Mouse (Mus musculus) forebrain, embryonic 14.5 days (tissue): ENCODE measurements around the gene Sertad2. TPM values are rescaled to one million over a fixed set of nuclear protein-coding genes. Genes with fewer than 3 reads are reported as not detected.

Source experiments
- ATAC-seq: fragments of 200-750 bp; cut with Nextera tagmentation; 2 replicates; pipeline ENCODE4 v1.8.0; 2017; ENCODE audit warnings: mild to moderate bottlenecking, moderate library complexity
- DNase-seq: peaks from one replicate; pipeline ENCODE4 v3.0.0-alpha.2; 2015; ENCODE audit warnings: low spot score
- H3K27ac ChIP-seq: fragments of 300-500 bp; sonication (generic); 2 replicates; pipeline ENCODE4 v1.5.1; 2014; ENCODE audit warnings: low read depth, mild to moderate bottlenecking, control low read depth, low read length, moderate library complexity
- H3K27me3 ChIP-seq: fragments of 300-500 bp; sonication (generic); replicated peaks from 2 replicates; pipeline ENCODE4 v1.6.1; 2014; ENCODE audit warnings: low read length, control low read depth, mixed read lengths; ENCODE audit not compliant: control insufficient read depth, insufficient read depth
- H3K36me3 ChIP-seq: fragments of 300-500 bp; sonication (generic); 2 replicates; pipeline ENCODE4 v1.6.1; 2014; ENCODE audit warnings: low read length, control low read depth; ENCODE audit not compliant: control insufficient read depth, insufficient read depth
- H3K4me1 ChIP-seq: fragments of 300-500 bp; sonication (generic); 2 replicates; pipeline ENCODE4 v1.6.1; 2014; ENCODE audit warnings: antibody characterized with exemption, low read length, control low read depth; ENCODE audit not compliant: control insufficient read depth, insufficient read depth
- H3K4me2 ChIP-seq: fragments of 300-500 bp; sonication (generic); 2 replicates; pipeline ENCODE4 v1.6.1; 2014; ENCODE audit warnings: mild to moderate bottlenecking, control low read depth, low read length
- H3K4me3 ChIP-seq: fragments of 300-500 bp; sonication (generic); 2 replicates; pipeline ENCODE4 v1.5.1; 2014; ENCODE audit warnings: low read depth, low read length, control low read depth
- H3K9ac ChIP-seq: fragments of 300-500 bp; sonication (generic); 2 replicates; pipeline ENCODE4 v1.6.1; 2014; ENCODE audit warnings: mild to moderate bottlenecking, low read length, control low read depth, moderate library complexity
- H3K9me3 ChIP-seq: fragments of 300-500 bp; sonication (generic); replicated peaks from 2 replicates; pipeline ENCODE4 v1.6.1; 2016; ENCODE audit warnings: low read length, control low read depth, mixed read lengths; ENCODE audit not compliant: control insufficient read depth
- WGBS: fragments of 180-500 bp; shearing (Covaris S2); extraction: QIAGEN DNeasy Blood & Tissue Kit; methylation state at CpG from one replicate; pipeline ENCODE4 v1.1.7; 2014; 5-methylcytosine and 5-hydroxymethylcytosine counted together
- polyA plus RNA-seq: library from polyadenylated mRNA; unstranded; fragments of >200 nt; fragmentation: Nextera tagmentation; extraction: Ambion mirVana; gene quantifications from 2 replicates; pipeline ENCODE4 v1.2.1, GENCODE M21; 2014

Sertad2 gene
- polyA plus RNA-seq, 1 experiment from 2014 or later = 23.2 TPM

DNA sequence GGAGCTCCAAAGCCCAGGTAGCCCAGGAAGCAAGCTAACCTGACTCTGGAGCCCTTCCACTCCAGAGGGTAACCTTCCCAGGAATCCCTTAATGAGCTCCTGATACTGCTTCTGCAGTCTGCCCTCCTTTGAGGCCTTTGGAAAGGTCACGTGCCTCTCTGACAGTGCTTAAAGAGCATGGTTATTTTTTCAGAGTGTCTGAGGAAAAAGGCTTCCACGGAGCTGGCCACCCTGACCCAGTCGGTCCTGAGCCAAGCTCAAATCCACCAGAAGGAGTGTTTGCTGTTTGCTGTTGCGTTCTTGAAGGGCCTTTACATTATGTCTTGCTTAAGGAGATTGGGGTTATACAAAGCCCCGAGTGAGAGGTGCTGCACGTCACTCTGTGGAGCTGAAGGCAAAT lies 101.8 kb downstream of the Sertad2 start:
- Histone ChIP-seq H3K4me3 (no peak overlapping the region), H3K36me3 (peaks cover 10% of the 10 kb centered on the region; the same call in 1 of the 2 replicates), H3K27me3 (no peaks in the 10 kb centered on the region), H3K9me3 (no peaks in the 10 kb centered on the region), H3K4me2 (no peak overlapping the region), H3K27ac (no peak overlapping the region), H3K9ac (0 out of 2 replicates have a peak overlapping the region, but pooled peaks have one; percentile 9), H3K4me1 (peaks cover 40% of the 10 kb centered on the region)
- DNase-seq (no peak), ATAC-seq (no peak)
- WGBS = 32% methylated on average over 6 of the region's 6 CpGs

DNA sequence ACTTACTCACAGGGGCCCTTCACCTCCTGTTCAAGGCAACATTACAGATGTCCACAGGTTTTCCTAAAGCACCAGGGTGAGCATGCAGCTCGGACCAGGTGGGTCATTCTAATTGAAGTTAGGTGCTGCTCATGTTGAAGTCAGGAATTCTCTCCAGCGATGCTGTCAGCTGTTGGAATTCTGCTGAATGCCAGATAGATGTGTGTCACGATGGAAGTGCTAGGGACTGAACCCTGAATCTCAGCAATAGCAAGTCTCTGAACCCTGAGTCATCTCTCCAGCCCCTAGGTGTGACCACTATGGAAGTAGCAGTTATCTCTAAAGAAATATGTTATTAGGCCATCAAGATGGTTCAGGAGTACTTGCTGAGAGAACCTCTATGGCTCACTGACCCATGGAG lies 102.5 kb downstream of the Sertad2 start:
- Histone ChIP-seq H3K27me3 (no peaks in the 10 kb centered on the region), H3K27ac (no peak overlapping the region), H3K36me3 (peaks cover 10% of the 10 kb centered on the region; the same call in 1 of the 2 replicates), H3K4me1 (peaks cover 40% of the 10 kb centered on the region), H3K4me3 (no peak overlapping the region), H3K4me2 (no peak overlapping the region), H3K9ac (no peak overlapping the region), H3K9me3 (no peaks in the 10 kb centered on the region)
- ATAC-seq = no peak
- no peak for DNase-seq
- 75% methylated on average over 3 of the region's 3 CpGs for WGBS

DNA sequence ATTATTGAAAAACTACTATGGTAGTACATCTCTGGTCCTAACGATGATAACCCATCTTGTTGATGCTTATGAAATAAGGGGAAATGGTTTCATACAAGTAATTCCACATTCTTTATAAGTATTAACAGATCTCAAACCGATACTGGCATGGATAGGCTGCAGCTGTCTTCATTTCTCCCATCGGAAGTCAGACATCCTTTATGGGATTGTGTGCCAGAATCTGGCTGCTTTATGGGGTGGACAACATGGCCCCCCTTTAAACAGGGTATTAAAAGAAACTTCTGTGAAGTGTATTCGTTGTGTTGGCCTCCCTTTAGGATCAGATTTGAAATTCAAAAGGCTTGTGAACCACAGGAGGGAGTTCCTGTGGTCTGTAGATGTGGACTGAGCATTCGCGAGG lies 103.1 kb downstream of the Sertad2 start:
- WGBS = 39% methylated on average over 6 of the region's 6 CpGs
- Histone ChIP-seq H3K4me2 (no peak overlapping the region), H3K9me3 (no peaks in the 10 kb centered on the region), H3K4me1 (peaks cover 43% of the 10 kb centered on the region), H3K4me3 (no peak overlapping the region), H3K27ac (no peak overlapping the region), H3K9ac (no peak overlapping the region), H3K27me3 (no peaks in the 10 kb centered on the region), H3K36me3 (peaks cover 10% of the 10 kb centered on the region; the same call in 1 of the 2 replicates)
- DNase-seq (no peak), ATAC-seq (no peak)

DNA sequence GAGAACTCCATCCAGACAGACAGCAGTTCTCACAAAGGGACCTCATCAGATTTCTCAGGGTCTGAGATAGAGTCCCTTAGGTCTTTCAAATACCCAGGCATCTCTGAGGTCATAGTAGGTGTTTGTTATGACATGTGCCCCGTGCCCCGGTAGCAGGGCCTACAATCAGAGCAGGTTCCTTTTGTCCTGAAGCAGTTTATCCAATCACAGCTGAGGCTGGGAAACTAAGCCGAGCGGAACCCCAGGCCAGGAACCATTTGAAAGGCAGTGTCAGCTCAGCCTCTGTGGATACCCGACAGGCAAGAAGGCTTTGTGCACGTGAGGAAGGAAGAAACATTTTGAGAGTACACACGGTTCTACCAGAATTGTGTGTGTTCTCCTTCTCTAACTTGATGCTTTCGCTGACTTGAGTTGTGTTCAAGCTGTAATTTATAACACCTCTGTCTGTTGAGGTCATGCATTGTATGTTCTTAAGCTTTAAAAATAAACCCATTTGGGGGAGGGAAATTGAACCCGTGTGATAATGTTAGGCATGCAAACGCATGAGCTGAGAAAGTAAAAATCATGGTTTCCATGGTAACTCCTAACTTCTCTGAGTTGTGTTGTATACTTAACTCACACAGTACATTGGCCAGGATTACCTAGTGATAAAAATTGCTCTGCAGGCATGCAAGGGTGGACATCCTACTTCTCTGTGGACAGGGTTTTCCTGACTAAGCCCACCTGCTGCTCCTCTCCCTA lies 104.1 kb downstream of the Sertad2 start:
- peak; percentile 45 for DNase-seq
- peaks cover 48% of the 10 kb centered on the region for H3K4me1 ChIP-seq
- H3K9me3 ChIP-seq = no peaks in the 10 kb centered on the region
- H3K27me3 ChIP-seq = no peaks in the 10 kb centered on the region
- 0 out of 2 replicates have a peak overlapping the region, but pooled peaks have one; percentile 4 for H3K9ac ChIP-seq
- no peak for ATAC-seq
- peaks cover 10% of the 10 kb centered on the region; the same call in 1 of the 2 replicates for H3K36me3 ChIP-seq
- no peak overlapping the region for H3K4me2 ChIP-seq
- no peak overlapping the region for H3K4me3 ChIP-seq
- peak overlapping the region; percentile 23; the same call in 1 of the 2 replicates for H3K27ac ChIP-seq
- WGBS = 20% methylated on average over 10 of the region's 10 CpGs

DNA sequence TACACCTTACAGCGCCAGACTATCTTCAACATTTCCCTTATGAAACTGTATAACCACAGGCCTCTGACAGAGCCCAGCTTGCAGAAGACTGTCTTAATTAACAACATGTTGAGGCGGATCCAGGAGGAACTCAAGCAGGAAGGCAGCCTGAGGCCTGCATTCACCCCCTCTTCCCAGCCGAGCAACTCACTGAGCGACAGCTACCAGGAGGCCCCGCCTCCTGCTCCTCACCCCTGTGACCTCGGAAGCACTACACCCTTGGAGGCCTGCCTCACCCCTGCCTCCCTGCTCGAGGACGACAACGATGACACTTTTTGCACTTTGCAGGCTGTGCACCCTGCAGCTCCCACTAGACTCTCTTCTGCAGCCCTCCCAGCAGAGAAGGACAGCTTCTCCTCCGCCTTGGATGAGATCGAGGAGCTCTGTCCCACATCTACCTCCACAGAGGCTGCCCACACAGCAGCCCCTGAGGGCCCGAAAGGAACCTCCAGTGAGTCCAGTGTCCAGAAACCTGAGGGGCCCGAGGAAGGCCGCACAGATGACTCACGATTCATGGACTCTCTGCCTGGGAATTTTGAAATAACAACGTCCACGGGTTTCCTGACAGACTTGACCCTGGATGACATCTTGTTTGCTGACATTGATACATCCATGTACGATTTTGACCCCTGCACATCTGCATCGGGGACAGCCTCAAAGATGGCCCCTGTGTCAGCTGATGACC lies 105.0 kb downstream of the Sertad2 start:
- H3K36me3 ChIP-seq = peaks cover 10% of the 10 kb centered on the region; the same call in 1 of the 2 replicates
- H3K9ac ChIP-seq = no peak overlapping the region
- H3K27me3 ChIP-seq = no peaks in the 10 kb centered on the region
- no peak overlapping the region for H3K4me3 ChIP-seq
- no peaks in the 10 kb centered on the region for H3K9me3 ChIP-seq
- H3K27ac ChIP-seq = no peak overlapping the region
- H3K4me1 ChIP-seq = peaks cover 48% of the 10 kb centered on the region
- no peak overlapping the region for H3K4me2 ChIP-seq
- 66% methylated on average over 19 of the region's 19 CpGs for WGBS
- no peak for DNase-seq
- no peak for ATAC-seq

DNA sequence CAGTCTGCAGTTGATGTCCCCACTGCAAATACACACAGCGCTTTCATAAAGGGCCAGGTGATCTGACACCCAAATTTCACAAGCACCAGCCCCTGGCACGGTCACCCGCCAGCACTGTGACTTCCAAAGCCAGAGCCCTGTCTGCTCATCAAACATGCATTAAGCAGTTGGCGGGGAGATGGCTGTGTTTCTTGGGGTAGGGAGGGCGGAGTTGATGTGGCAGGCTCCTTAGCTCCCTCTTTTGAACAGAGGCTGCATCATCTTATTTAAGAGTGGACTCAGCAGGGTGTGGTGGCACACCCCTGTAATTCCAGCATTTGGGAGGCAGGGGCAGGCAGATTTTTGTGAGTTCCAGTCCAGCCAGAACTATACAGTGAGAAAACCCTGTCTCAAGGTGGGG lies 106.4 kb downstream of the Sertad2 start:
- Histone ChIP-seq H3K9ac (no peak overlapping the region), H3K4me3 (no peak overlapping the region), H3K27me3 (no peaks in the 10 kb centered on the region), H3K36me3 (peaks cover 10% of the 10 kb centered on the region; the same call in 1 of the 2 replicates), H3K4me2 (no peak overlapping the region), H3K27ac (peak overlapping the region; percentile 56), H3K4me1 (peaks cover 49% of the 10 kb centered on the region), H3K9me3 (no peaks in the 10 kb centered on the region)
- 22% methylated on average over 5 of the region's 5 CpGs for WGBS
- DNase-seq (peak; percentile 74), ATAC-seq (peak; percentile 53)

DNA sequence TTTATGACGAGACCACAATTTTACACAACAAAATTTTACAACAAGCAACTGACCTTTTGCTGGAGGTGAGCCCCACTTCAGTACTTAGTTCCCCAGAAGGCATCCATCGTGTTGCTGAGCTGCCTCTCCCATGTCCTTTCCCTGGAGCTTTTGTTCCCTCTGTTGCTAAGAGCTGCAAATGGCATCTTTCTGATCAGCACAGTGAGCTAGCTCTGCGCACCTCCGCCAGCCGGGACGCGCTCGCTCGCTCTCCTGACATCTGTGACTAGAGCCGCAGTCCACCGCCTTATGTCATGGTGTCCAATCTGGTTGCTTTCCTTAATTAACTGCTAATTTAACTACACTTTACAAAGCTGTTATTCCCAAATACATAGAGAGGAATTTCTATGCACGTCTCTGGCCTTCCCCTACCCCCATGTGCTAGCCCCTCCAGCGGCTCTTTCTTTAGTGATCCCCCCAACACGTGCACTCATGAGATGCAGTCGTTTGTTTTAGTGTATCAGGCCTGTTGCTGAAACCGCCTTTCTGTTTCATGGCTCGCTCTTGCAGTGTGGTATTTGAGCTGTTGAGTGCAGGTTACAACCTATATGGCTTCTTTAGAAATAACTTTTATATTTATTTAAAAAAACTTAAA lies 107.1 kb downstream of the Sertad2 start:
- peaks cover 51% of the 10 kb centered on the region for H3K4me1 ChIP-seq
- H3K4me2 ChIP-seq = peak overlapping the region; percentile 8
- H3K4me3 ChIP-seq = no peak overlapping the region
- H3K9me3 ChIP-seq = no peaks in the 10 kb centered on the region
- peak overlapping the region; percentile 62; the same call in 1 of the 2 replicates for H3K27ac ChIP-seq
- peak; percentile 83 for ATAC-seq
- DNase-seq = peak; percentile 89
- WGBS = 7% methylated on average over 17 of the region's 17 CpGs
- peaks cover 10% of the 10 kb centered on the region; the same call in 1 of the 2 replicates for H3K36me3 ChIP-seq
- H3K27me3 ChIP-seq = no peaks in the 10 kb centered on the region
- no peak overlapping the region for H3K9ac ChIP-seq

DNA sequence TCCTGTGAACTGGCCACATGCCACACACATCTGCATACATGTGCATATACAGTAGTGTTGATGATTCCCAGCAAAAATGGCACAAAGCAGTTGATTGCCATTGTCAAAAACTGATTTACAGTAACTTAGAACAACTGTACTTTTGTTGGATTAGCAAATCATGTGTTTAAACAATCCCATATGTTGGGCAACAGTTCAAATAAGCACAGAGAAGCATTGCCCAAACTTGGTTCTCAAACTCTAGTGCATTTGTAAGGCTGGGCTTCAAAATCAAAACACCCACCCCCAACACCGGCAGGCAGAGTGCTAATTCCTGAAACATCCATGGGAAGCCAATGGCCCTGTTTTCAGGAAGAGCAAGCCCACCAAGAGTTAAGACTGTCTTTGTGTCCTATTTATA lies 108.1 kb downstream of the Sertad2 start:
- Histone ChIP-seq H3K9ac (no peak overlapping the region), H3K27ac (0 out of 2 replicates have a peak overlapping the region, but pooled peaks have one; percentile 40), H3K4me1 (peaks cover 55% of the 10 kb centered on the region), H3K27me3 (no peaks in the 10 kb centered on the region), H3K4me2 (no peak overlapping the region), H3K4me3 (no peak overlapping the region), H3K36me3 (peaks cover 10% of the 10 kb centered on the region; the same call in 1 of the 2 replicates), H3K9me3 (no peaks in the 10 kb centered on the region)
- no peak for ATAC-seq
- DNase-seq = no peak
- 50% methylated on average over 1 of the region's 1 CpGs for WGBS
